Mouse (Mus musculus): ENCODE results near the gene Emc4. TPM values are rescaled to one million over a fixed set of nuclear protein-coding genes. Genes with fewer than 3 reads are reported as not detected.

Emc4 gene
- polyA plus RNA-seq (2011; ENCODE audit: insufficient read depth, insufficient read length, low read depth, missing spikeins) = 53.4 and 66.7 TPM in 2 replicates

- Histone ChIP-seq H3K36me3 (ENCODE audit: control insufficient read depth, insufficient read depth, low read length, poor library complexity, severe bottlenecking) (peaks cover 9% of the 10 kb centered on the region), H3K27me3 (ENCODE audit: control insufficient read depth, insufficient read depth, low read length, poor library complexity, severe bottlenecking) (no peaks in the 10 kb centered on the region), H3K27ac (ENCODE audit: insufficient read depth, low read length) (peak within 1 kb of the TSS; percentile 88), H3K9me3 (replicated peaks; ENCODE audit: control insufficient read depth, insufficient read depth, low read length, poor library complexity, severe bottlenecking) (no peaks in the 10 kb centered on the region), H3K9ac (ENCODE audit: low read depth, poor library complexity, severe bottlenecking) (peak within 1 kb of the TSS; percentile 95), H3K4me1 (ENCODE audit: control insufficient read depth, insufficient read depth, low read length) (no peaks in the 10 kb centered on the region), H3K4me3 (ENCODE audit: low read depth, low read length) (peak within 1 kb of the TSS; percentile 95)
- TF ChIP-seq CTCF (IDR thresholded peaks at IDR 0.05; ENCODE audit: low read depth, low read length) (no peak), POLR2A (IDR thresholded peaks at IDR 0.05; ENCODE audit: insufficient read depth, low read length) (peak; percentile 22)
Observed at GRCm38 (mm10) chr2:112367726-112368673, at the start of gene Emc4. Gene Emc4, minus strand, starts transcription at chr2:112368027.

- H3K9me3 ChIP-seq (replicated peaks; ENCODE audit: control insufficient read depth, insufficient read depth, low read length, poor library complexity, severe bottlenecking) = no peaks in the 10 kb centered on the region
- no peaks in the 10 kb centered on the region for H3K27me3 ChIP-seq (ENCODE audit: control insufficient read depth, insufficient read depth, low read length, poor library complexity, severe bottlenecking)
- peaks cover 32% of the 10 kb centered on the region for H3K36me3 ChIP-seq (ENCODE audit: control insufficient read depth, insufficient read depth, low read length, poor library complexity, severe bottlenecking)
- TF ChIP-seq CTCF (IDR thresholded peaks at IDR 0.05; ENCODE audit: low read depth, low read length) (no peak), EP300 (IDR thresholded peaks at IDR 0.05; ENCODE audit: insufficient read depth, low read depth, low read length) (no peak), POLR2A (IDR thresholded peaks at IDR 0.05; ENCODE audit: insufficient read depth, low read length) (no peak)
- H3K27ac ChIP-seq (ENCODE audit: insufficient read depth, low read length) = no peak overlapping the region
- H3K4me1 ChIP-seq (ENCODE audit: control insufficient read depth, insufficient read depth, low read length) = no peaks in the 10 kb centered on the region
- no peak overlapping the region for H3K9ac ChIP-seq (ENCODE audit: low read depth, poor library complexity, severe bottlenecking)
- H3K4me3 ChIP-seq (ENCODE audit: low read depth, low read length) = no peak overlapping the region
Observed at GRCm38 (mm10) chr2:112407030-112407429, 39.2 kb upstream of the Emc4 start.

GRCm38 (mm10) chr2:112396649-112397048 lies 28.8 kb upstream of the Emc4 start:
- no peaks in the 10 kb centered on the region for H3K36me3 ChIP-seq (ENCODE audit: control insufficient read depth, insufficient read depth, low read length, poor library complexity, severe bottlenecking)
- no peak overlapping the region for H3K4me3 ChIP-seq (ENCODE audit: low read depth, low read length)
- no peaks in the 10 kb centered on the region for H3K9me3 ChIP-seq (replicated peaks; ENCODE audit: control insufficient read depth, insufficient read depth, low read length, poor library complexity, severe bottlenecking)
- no peak overlapping the region for H3K9ac ChIP-seq (ENCODE audit: low read depth, poor library complexity, severe bottlenecking)
- no peak overlapping the region for H3K27ac ChIP-seq (ENCODE audit: insufficient read depth, low read length)
- H3K27me3 ChIP-seq (ENCODE audit: control insufficient read depth, insufficient read depth, low read length, poor library complexity, severe bottlenecking) = no peaks in the 10 kb centered on the region
- H3K4me1 ChIP-seq (ENCODE audit: control insufficient read depth, insufficient read depth, low read length) = no peaks in the 10 kb centered on the region
- TF ChIP-seq CTCF (IDR thresholded peaks at IDR 0.05; ENCODE audit: low read depth, low read length) (no peak), POLR2A (IDR thresholded peaks at IDR 0.05; ENCODE audit: insufficient read depth, low read length) (no peak), EP300 (IDR thresholded peaks at IDR 0.05; ENCODE audit: insufficient read depth, low read depth, low read length) (no peak)

GRCm38 (mm10) chr2:112393958-112394357 lies 26.1 kb upstream of the Emc4 start:
- H3K9ac ChIP-seq (ENCODE audit: low read depth, poor library complexity, severe bottlenecking) = no peak overlapping the region
- H3K4me3 ChIP-seq (ENCODE audit: low read depth, low read length) = no peak overlapping the region
- no peak overlapping the region for H3K27ac ChIP-seq (ENCODE audit: insufficient read depth, low read length)
- H3K27me3 ChIP-seq (ENCODE audit: control insufficient read depth, insufficient read depth, low read length, poor library complexity, severe bottlenecking) = no peaks in the 10 kb centered on the region
- H3K36me3 ChIP-seq (ENCODE audit: control insufficient read depth, insufficient read depth, low read length, poor library complexity, severe bottlenecking) = no peaks in the 10 kb centered on the region
- TF ChIP-seq POLR2A (IDR thresholded peaks at IDR 0.05; ENCODE audit: insufficient read depth, low read length) (no peak), CTCF (IDR thresholded peaks at IDR 0.05; ENCODE audit: low read depth, low read length) (no peak), EP300 (IDR thresholded peaks at IDR 0.05; ENCODE audit: insufficient read depth, low read depth, low read length) (no peak)
- H3K9me3 ChIP-seq (replicated peaks; ENCODE audit: control insufficient read depth, insufficient read depth, low read length, poor library complexity, severe bottlenecking) = no peaks in the 10 kb centered on the region
- peaks cover 1% of the 10 kb centered on the region for H3K4me1 ChIP-seq (ENCODE audit: control insufficient read depth, insufficient read depth, low read length)

GRCm38 (mm10) chr2:112392689-112393088 lies 24.9 kb upstream of the Emc4 start:
- no peaks in the 10 kb centered on the region for H3K27me3 ChIP-seq (ENCODE audit: control insufficient read depth, insufficient read depth, low read length, poor library complexity, severe bottlenecking)
- no peak for TF ChIP-seq CTCF (IDR thresholded peaks at IDR 0.05; ENCODE audit: low read depth, low read length)
- TF ChIP-seq EP300 (IDR thresholded peaks at IDR 0.05; ENCODE audit: insufficient read depth, low read depth, low read length) = no peak
- TF ChIP-seq POLR2A (IDR thresholded peaks at IDR 0.05; ENCODE audit: insufficient read depth, low read length) = no peak
- H3K4me1 ChIP-seq (ENCODE audit: control insufficient read depth, insufficient read depth, low read length) = peaks cover 1% of the 10 kb centered on the region
- no peak overlapping the region for H3K27ac ChIP-seq (ENCODE audit: insufficient read depth, low read length)
- H3K9me3 ChIP-seq (replicated peaks; ENCODE audit: control insufficient read depth, insufficient read depth, low read length, poor library complexity, severe bottlenecking) = no peaks in the 10 kb centered on the region
- H3K9ac ChIP-seq (ENCODE audit: low read depth, poor library complexity, severe bottlenecking) = no peak overlapping the region
- H3K36me3 ChIP-seq (ENCODE audit: control insufficient read depth, insufficient read depth, low read length, poor library complexity, severe bottlenecking) = peaks cover 2% of the 10 kb centered on the region; the same call in 1 of the 2 replicates
- no peak overlapping the region for H3K4me3 ChIP-seq (ENCODE audit: low read depth, low read length)
